Mouse (Mus musculus) retina, embryonic 14.5 days (tissue): Measurements from ENCODE around the gene Lbr.
A peak's percentile ranks its signal among the peaks of the same experiment; 100 is the strongest.
"Not testable (repeated sequence)": the region's sequence is repeated elsewhere in the genome, so short reads cannot be mapped to it uniquely, and the experiment has no call there.

Experiments
- DNase-seq: peaks from one replicate; pipeline ENCODE4 v3.0.0-alpha.2; 2015; ENCODE audit warnings: low spot score

The Lbr gene

DNA sequence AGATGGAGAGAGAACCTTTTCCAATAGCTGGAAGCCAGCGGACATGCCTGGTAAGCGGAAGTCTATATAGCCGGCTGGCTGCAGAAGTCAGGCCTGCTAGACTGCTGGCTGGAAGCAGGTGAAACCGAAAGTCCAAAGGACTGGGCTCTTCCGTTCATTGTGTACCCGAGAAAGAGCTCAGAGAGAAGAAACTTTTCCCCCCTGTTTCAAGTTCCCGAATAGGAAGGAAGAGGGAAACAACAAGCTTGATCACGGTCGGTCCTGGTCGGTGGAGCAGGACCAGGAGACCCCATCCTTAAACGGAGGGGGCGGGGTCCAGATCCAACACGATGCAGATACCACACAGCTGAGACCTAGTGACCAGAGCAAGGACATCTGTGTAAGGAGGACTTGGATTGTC is 9.6 kb upstream of the Lbr start:
- no peak for DNase-seq

DNA sequence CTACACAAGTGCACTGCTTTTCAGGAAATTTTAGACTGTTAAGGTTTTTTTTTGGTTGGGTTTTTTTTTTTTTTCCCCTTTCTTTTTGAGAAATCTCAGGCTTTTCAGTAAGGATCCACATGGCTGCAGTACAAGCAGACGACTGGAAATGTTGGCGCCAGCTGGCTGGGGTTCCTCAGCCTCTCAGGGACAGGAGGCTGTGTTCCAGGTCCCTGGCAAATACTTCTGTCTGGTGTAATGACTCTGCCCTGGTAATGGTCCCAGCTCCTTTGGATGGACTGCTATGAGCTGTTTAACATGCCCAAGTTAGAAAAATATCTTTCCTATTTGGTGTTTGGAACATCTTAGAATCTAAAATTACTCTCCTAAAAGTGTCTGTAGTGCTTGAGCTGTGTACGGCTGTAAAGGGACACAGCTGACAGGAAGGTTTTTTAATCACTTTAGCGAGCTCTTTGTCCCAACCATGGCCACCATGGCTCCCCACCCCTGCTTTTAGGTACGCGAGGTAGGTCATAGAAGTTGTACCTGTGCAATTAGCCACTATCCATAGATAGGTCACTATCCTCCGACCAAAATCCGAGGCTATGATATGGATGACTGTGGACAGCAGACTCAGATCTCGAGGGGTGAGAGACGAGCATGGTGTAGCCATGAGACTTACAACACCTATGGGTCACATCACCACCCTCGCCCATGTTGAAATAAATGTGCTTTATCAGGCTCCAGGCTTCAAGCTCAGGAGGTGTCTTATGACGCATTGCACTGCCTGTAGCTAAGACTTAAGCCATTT is 8.9 kb upstream of the Lbr start:
- DNase-seq, result no peak

DNA sequence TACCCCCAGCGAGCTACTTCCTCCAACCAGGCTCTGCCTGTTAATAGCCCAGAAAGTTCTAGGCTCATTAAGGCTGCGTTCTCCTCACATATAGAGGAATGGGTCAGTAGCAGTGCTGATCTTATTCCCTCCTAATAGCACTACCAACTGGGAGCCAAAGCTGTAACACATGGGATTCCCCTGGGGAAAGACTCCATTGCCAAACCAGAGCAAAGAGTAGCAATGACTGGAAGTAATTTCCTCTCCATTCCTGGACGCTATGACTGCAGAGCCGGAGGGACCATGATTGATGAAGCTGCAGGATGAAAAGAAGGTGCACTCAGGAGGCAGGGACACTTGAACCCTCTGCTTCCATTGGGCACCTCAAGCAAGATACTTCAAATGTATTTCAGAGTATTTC is 7.6 kb upstream of the Lbr start:
- DNase-seq, result no peak

DNA sequence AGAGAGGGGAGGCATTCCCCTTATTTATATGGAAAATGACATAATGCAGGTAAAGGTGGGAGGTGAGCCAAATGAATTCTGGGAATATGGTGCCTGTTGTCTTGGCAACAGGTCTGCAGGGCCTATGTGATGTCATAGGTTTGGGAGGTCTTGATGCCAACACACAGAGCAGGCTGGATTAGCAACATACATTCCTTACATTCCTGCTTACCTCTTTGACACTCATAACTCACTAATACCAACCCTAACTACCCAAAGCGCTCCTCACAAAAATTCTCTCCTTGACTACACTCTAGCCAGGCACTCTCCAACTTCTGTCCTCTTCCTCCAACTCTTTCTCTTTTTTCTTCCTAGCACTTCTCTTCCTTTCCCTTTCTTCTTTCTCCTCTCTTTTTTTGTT is 5.4 kb upstream of the Lbr start:
- no peak for DNase-seq

DNA sequence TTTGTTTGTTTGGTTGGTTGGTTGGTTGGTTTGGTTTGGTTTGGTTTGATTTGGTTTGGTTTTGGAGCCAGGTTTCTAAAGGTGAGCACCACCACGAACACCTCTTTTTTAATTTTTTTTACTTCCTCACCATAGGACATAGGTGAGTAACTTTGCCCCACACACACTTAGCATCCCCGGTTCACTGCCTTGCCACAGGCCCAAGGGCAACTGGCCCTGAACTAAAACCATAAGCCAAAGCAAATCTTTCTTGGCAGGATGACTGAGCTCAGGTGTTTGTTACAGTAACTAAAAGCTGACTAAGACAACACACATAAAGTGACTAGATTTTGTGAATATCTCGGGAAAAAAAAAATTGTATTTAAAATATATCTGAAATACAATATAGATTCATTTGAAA is 4.5 kb upstream of the Lbr start:
- no peak for DNase-seq

DNA sequence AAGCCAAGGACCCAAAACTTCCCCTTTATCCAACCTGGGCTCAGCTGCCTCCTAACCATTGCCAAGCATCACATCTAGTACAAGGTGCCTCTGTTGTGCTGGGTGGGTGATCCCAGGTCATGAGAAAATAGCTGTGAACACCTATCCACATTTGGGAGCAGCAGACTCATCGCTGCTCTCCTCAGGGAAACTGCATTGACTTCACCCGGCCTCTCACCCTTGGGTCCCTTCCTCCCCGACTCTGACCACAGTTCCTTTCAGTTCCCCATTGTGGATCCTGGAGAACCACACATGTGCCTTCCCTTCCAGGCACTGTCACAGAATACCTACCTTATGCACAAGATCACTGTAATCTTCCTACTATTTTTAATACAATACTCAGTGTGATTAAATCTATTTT is 2.9 kb upstream of the Lbr start:
- DNase-seq, result no peak

DNA sequence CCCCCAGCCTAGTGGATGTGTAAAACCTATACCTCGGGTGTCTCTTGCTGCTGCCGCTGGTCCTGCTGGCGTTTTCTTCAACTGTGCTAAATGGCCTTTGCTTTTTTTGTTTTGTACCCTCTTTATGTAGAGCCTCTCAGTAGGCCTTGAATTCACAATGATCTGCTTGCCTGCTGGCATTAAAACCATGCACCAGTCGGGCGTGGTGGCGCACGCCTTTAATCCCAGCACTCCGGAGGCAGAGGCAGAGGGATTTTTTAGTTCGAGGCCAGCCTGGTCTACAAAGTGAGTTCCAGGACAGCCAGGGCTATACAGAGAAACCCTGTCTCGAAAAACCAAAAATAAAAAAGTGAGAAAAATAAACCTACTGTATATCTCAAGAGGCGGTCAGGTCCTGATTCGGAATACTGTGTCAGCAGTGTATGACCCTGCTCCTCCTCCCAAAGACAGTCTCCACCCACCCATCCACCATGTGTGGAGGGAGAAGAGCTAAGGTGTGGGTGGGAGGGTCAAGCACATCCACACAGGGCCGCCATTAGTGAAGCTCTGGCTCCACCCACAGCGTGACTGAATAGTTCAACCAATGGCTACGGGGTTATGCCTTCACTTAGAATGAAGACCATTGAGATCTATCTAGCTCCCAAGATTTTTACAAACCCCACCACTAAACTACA is 2.2 kb upstream of the Lbr start:
- no peak for DNase-seq

DNA sequence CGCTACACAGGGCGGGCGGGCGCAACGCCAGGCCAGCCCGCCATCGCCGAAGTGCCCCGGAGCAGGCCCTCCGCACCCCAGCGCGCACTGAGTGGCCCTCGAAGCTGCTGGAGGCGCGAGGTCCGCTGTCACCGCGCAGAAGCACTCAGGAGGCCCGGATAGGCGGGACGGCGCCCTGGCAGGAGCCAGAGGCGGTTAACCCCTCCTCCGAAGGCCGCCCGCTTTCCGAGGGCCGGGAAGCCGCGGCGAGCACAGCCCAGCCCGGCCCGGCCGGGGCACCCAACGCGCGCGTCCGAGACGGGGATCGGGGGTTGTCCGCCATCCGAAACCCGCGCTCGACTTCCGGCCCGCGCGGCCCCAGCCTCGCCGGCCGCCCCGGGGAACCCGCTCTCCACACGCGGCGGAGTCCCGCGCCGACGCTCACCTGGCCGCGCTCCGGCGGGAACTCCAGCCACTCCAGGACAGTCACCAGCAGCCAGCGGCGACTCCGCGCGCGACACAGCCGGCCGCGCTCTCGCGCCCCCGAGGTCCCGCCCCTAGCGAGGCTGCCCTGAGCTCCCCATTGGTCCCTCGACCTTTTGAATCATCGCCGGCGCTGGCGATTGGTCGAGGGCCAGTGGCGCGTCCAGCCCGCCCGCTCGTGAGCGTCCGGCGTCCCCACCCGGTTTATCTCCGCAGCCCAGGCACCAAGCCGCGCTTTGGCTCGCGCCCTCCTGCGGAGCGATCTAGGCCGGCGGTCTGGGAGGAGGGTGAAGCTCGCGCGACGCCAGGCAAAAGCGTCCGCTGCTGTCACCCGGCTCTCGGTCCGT is 778 bp downstream of the Lbr start:
- DNase-seq, result peak; percentile 95

DNA sequence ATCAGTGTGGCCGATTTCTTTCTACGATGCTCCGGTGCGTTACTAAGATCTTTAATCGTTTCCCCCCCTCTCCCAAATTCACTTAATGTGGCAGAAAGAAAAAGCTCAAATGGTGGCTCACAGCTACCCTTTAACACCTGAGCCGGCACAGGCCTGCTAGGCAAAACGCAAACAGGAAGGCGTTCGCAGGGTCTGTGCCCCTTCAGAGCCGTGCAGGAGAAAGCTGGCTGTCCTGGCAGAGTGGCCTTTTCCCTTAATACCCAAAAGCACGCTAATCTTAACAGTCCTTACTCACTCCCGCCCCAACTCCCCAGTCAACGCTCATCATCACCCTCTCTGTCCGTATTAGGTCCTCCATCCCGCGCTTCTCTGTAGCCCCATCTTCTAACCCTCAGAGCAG is 1.4 kb downstream of the Lbr start:
- no peak for DNase-seq

DNA sequence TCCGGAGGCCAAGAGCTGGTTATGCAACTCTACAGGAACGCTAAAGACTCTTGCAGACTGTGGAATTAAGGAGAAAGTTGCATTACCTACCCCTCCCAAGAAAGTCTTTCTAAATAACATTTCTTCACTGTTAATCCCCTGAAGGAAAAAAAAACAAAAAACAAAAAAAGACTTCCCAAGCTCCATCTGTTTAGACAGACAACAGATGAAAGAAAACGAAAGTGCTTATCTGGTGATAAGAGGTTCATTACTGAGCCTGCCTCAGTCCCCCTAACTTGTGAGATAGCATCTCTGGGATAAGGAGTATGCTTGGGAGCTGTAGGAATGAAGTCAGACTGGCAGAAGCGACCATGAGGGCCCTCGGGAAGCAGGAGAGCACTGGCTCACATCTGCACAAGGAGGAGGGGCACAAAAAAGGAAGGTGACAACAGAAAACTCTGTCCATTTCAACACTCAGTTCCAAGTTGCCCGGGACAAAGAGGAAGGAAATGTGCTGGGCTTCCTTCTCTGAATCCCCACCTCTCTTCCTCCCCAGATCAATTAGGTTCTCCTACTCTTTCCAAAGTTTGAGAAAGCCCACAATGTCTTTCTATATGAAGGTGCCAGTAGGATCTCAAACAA is 3.0 kb downstream of the Lbr start:
- no peak for DNase-seq

DNA sequence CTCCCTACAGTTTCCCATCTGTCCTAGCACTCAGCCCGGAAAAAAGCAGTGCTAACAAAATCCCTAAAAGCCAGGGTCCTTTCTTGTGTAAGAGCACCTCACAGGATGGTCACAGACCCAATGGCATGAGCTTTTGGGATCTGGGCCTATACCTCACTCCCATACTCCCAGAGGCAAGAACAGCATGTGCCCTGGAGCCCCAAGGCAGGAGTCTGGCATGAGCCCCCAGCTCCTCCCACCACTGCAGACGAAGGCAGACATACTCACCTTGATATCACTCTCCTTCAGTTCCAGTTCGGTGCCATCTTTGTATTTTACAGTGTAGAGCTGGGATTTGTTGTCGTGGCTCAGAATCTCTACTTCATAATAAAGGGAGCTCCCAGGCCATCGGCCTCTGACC is 4.7 kb downstream of the Lbr start:
- no peak for DNase-seq

DNA sequence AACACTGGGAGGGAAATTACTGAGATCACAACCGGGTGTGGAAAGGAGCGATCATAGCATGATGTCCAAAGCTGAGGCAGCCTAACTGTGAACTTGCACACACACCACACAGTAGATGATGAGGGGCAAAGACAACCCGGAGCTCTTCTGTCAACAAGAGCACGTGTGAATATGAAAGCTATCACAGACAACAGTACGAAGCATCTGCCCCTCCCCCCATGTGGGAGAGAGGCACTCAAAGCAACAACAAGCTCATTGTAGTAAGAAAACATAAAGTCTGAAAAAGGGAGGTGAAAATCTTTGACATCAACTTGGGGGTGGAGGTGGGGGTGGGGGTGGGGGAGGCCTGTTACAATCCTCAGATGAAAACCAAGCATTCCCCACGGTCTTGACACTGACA is 9.7 kb downstream of the Lbr start:
- DNase-seq, result no peak

DNA sequence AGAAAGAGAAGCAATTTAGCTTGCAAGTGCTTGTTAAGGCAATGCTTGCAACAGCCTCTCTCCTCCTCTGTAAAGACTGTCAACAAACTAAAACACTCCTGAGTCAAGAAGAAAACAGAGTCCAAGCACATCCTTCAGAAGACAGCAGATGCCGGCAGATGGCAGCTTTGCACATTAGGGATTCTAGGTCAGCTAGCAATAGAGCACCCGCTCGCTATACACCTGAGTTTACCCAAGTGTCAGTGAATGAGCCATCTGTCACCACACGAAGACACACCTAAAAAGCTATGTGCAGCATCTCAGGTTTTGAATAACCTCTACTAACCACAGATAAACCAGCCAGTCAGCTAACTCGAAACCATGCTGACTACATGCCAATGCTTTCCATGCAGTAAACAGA is 10.1 kb downstream of the Lbr start:
- DNase-seq, result no peak

DNA sequence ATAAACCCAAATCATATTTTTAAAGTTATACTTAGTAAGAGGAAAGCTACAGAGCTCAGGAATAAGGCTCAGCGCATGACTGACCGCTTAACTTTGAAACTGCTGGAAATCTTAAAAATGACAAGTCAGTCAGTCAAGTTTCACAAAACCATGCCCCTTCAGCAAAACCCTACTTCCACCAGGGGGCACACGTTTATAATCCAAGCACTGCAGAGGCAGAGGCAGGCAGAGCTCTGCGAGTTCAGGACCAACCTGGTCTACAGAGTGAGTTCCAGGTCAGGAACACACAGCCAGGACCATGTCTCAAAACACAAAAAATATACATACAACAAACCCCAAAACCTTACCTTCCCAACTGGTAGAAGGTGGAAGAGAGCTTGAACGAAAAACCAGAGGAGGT is 14.5 kb downstream of the Lbr start:
- DNase-seq, result no peak

DNA sequence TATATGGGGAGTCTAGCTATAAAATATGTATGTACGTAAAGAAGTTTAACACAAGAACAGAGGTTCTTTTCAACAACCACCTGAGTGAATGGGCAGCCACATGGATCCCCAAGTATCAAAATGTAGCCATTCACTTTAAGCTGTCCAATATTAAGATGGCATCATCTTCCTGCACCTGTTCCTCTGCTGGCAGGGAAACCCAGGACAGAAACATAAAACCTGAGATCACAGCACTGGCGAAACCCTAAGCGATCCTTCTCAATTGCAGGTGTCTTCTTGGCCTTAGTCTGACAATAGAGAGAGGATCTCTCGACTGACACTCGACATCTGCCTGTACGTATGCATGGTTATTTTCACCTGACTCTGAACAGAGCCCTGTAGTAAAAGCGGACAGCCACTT is 16.1 kb downstream of the Lbr start:
- DNase-seq, result no peak

DNA sequence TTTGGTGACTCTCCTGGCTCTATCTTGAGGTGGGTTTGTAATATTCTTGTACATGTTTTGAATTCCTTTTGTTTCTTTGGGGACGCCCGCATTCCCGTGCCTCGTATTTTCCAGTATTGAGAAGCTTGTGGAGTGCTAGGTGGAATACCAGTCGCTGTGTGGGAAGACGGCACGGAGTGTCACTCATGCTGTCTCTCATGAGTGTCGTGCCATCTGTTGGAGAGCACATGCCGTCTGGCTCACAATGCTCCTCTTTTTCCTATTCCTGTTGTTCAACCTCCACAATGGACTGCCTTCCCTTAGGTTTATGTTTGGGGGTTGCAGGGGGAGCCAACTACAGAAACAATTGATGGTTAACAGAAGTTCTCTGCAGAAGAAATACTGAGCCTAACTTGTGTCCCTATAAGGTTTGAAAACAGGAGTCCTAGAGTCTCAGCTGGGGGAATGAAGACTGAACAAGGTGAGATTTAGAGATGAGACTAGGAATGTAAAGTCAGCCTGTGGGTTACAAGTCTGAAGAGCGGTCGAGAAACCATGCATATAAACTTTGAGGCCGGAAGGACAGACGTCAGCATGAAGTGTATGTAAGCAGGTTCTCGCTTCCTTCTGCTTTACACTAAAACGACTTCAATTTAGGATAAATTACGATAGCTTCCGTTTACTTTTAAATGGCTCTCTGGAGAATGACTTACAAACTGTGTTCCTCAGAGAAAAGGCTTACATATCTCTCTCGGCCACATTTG is 31.2 kb downstream of the Lbr start:
- DNase-seq, result no peak

DNA sequence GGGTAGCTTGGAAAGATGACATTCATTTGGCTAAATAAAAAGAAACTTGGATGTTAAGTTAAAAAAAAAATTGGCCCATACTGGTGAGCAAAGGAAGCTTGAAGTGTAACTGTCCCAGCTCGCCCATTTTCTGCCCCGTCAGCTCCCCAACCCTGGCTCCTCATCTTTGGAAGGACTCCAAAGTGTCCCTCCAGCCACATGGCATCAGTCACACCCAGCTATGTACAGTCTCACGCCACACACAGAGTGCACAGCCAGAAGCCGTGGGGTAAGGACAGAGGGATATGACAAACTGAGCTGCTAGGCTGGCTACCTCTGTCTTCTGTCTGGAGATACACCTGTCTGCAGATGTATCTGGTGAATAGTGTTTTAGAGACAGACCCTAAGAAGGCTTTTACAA is 42.2 kb downstream of the Lbr start:
- no peak for DNase-seq

DNA sequence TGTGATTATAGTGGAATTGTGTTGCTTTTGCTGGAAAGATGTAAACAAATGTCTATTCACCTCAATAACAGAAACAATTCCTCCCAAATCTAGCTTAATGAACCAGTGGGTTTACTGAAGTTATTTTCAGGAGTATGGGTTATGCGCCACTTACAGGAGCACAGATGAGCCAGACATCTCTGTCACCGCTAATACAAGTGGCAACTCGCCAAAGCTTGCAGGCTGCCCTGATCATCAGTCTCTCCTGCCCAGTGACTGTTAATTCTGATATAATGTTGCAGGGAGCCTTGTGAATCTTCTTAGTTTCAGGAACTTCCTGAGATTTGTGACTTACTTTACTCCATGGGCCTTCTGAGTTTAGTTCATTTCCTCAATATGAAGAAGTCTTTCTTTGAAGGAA is 42.9 kb downstream of the Lbr start:
- no peak for DNase-seq

DNA sequence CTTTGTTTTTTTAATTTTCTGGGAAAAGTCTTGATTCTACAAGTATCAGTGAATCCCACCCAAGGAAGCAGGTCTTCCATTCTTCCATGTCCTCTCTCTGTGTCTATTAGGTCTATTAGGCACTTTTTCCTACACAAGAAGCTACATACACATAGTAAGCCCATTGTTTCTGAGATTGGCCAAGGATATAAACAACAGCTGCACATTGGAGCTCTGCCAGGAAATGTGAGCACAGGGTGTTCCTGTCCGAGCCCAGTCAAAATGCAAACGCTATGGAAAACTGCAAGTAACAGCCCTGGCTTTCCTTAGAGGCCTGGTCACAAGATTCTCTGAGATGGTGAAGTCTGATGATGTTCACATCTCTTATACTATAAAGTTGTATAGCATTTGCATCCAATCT is 49.3 kb downstream of the Lbr start:
- DNase-seq, result no peak

DNA sequence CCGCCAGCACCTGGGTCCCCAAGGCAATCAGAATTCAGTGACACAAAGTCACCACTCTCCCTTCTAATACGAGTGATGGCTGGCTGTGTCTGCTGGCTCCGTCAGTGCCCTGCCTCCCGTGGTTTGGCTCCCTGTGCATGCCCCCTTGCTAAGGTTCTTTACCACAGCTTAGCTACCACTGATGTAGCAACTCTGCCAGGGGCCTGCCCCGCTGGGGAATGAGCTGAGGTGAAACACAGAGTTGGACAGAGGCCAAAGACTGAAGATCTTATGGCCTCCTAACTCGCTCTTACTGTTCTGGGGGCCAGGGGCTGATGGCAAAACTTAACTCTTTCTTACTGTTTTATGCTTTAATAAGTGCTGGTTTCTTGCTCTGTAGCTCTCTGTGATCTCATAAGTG is 52.9 kb downstream of the Lbr start:
- no peak for DNase-seq

DNA sequence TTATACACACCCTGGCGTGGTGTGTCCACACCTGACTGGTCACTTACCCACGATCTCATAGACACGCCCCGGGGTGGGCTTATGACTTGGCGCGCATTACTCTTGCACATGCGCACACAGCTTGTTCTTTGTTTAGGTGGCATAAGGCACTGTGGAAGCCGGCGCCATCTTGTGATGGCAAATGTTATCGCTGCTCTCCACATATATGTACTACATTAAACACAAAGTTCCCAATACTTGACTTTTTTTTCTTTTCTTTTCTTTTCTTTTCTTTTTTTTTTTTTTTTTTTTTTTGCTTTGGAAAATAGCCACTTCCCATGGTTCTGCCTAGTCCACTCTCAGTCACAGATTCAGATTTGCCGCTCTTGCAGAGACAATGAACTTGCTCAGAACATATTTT is 60.2 kb downstream of the Lbr start:
- DNase-seq, result not testable (repeated sequence)

DNA sequence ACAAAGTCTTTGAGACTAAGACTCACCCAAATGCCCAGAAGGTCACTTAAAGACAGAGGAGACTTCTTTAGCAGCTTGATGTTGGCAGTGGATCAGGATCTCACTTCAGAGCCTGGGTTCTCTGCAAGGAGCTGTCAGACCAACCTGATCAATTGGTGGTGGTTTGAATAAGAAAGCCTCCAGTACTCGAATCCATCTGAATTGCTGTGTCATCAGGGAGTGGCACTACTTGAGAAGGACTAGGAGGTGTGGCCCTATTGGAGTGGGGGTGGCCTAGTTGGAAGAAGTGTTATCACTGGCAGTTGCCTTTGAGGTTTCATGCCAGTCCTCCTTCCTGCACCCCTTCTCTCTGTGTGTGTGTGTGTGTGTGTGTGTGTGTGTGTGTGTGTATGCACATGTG is 66.3 kb downstream of the Lbr start:
- no peak for DNase-seq
